Mouse (Mus musculus) heart, postnatal 0 days (tissue): ENCODE results near the gene Gm4491. TPM values are rescaled to one million over a fixed set of nuclear protein-coding genes. Genes with fewer than 3 reads are reported as not detected.

ENCODE experiments used
- ATAC-seq: fragments of 200-750 bp; cut with Nextera tagmentation; 2 replicates; pipeline ENCODE4 v1.8.0; 2017; ENCODE audit warnings: low read depth, moderate number of reproducible peaks, moderate library complexity; ENCODE audit not compliant: insufficient read depth
- DNase-seq: peaks from one replicate; pipeline ENCODE4 v3.0.0-alpha.2; 2016; ENCODE audit warnings: low spot score
- H3K27ac ChIP-seq: fragments of 300-500 bp; sonication (generic); 2 replicates; pipeline ENCODE4 v1.5.1; 2014; ENCODE audit warnings: low read depth, mild to moderate bottlenecking
- H3K27me3 ChIP-seq: fragments of 300-500 bp; sonication (generic); 2 replicates; pipeline ENCODE4 v1.6.1; 2014; ENCODE audit warnings: low read length, mixed read lengths; ENCODE audit not compliant: control insufficient read depth, insufficient read depth
- H3K36me3 ChIP-seq: fragments of 300-500 bp; sonication (generic); replicated peaks from 2 replicates; pipeline ENCODE4 v1.6.1; 2014; ENCODE audit warnings: low read length, mixed read lengths; ENCODE audit not compliant: control insufficient read depth, insufficient read depth
- H3K4me1 ChIP-seq: fragments of 300-500 bp; sonication (generic); 2 replicates; pipeline ENCODE4 v1.6.1; 2014; ENCODE audit warnings: antibody characterized with exemption; ENCODE audit not compliant: control insufficient read depth, insufficient read depth
- H3K4me2 ChIP-seq: fragments of 300-500 bp; sonication (generic); 2 replicates; pipeline ENCODE4 v1.6.1; 2014; ENCODE audit warnings: low read depth, mild to moderate bottlenecking, low read length, moderate library complexity
- H3K4me3 ChIP-seq: fragments of 300-500 bp; sonication (generic); 2 replicates; pipeline ENCODE4 v1.5.1; 2014; ENCODE audit warnings: low read depth, low read length
- H3K9ac ChIP-seq: fragments of 300-500 bp; sonication (generic); replicated peaks from 2 replicates; pipeline ENCODE4 v1.6.1; 2014; ENCODE audit warnings: low read depth, low read length, mixed read lengths
- H3K9me3 ChIP-seq: fragments of 300-500 bp; sonication (generic); replicated peaks from 2 replicates; pipeline ENCODE4 v1.6.1; 2016; ENCODE audit warnings: low read length; ENCODE audit not compliant: control insufficient read depth
- CTCF ChIP-seq: IDR thresholded peaks from 2 replicates; pipeline ENCODE4 v1.5.1; 2016; ENCODE audit warnings: antibody characterized with exemption, control low read depth, low read depth
- EP300 ChIP-seq: IDR thresholded peaks from 2 replicates; pipeline ENCODE4 v1.6.1; 2016; ENCODE audit warnings: antibody characterized with exemption, low read depth
- WGBS: fragments of 180-500 bp; shearing (Covaris S2); extraction: QIAGEN DNeasy Blood & Tissue Kit; methylation state at CpG from one replicate; pipeline ENCODE4 v1.1.7; 2014; 5-methylcytosine and 5-hydroxymethylcytosine counted together
- polyA plus RNA-seq: library from polyadenylated mRNA; unstranded; fragments of >200 nt; fragmentation: Nextera tagmentation; extraction: Ambion mirVana; gene quantifications from 2 replicates; pipeline ENCODE4 v1.2.1, GENCODE M21; 2015
- total RNA-seq: library from RNA; depleted of rRNA; stranded (reverse); fragments of >200 nt; gene quantifications from 2 replicates; pipeline ENCODE4 v1.2.3, GENCODE M21; 2014; ENCODE audit warnings: low replicate concordance

Gm4491 gene
- total and polyA plus RNA-seq, 2 experiments from 2014 or later = not detected

DNA sequence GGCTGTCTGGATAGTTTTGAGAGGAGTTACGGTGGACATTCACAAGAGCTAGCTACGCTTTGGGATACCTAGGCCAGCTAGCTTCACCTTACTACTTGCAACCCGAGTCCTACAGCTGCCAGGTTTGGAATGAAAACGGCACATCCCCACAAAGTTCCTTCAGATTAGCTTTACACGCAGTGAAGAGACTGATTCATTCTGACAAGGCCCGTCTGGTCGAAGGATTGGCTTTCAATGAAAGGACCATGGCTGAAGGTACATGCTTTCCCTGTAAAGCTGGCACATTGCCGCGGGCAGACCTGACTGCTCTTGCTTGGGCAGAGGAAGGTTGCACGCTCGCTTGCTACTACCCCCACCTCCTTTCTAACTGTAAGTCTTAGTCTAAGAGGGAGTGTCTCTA lies 10.0 kb downstream of the Gm4491 start:
- ATAC-seq (no peak), DNase-seq (no peak)
- Histone ChIP-seq H3K9me3 (no peaks in the 10 kb centered on the region), H3K4me1 (no peaks in the 10 kb centered on the region), H3K36me3 (no peaks in the 10 kb centered on the region), H3K9ac (no peak overlapping the region), H3K27me3 (peaks cover 72% of the 10 kb centered on the region), H3K4me2 (no peak overlapping the region), H3K27ac (no peak overlapping the region), H3K4me3 (no peak overlapping the region)
- TF ChIP-seq EP300 (no peak), CTCF (no peak)
- WGBS = 47% methylated on average over 11 of the region's 11 CpGs

DNA sequence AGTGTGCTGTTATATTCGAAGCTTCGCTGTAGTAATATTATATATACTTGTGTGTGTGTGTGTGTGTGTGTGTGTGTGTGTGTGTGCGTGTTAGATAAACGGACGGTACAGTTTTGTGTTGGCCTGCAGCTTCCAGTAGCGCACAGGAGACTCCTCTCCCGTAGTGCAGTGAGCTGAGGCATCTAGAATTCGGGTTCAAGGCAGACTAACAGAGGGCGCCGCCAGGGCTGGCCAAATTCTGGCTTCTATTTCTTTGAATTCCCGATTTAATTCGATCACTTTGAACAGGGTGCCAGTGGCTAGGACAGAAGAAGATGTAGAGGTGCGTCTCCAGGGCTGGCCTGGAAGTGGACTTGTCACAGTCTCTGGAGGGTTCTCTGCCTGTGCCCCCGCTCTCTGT lies 10.6 kb downstream of the Gm4491 start:
- peak overlapping the region; percentile 100 for H3K4me2 ChIP-seq
- DNase-seq (no peak), ATAC-seq (no peak)
- peaks cover 69% of the 10 kb centered on the region for H3K27me3 ChIP-seq
- H3K9ac ChIP-seq = no peak overlapping the region
- WGBS = 14% methylated on average over 14 of the region's 14 CpGs
- peak overlapping the region; percentile 70 for H3K4me3 ChIP-seq
- H3K4me1 ChIP-seq = no peaks in the 10 kb centered on the region
- H3K36me3 ChIP-seq = no peaks in the 10 kb centered on the region
- no peak overlapping the region for H3K27ac ChIP-seq
- no peaks in the 10 kb centered on the region for H3K9me3 ChIP-seq
- TF ChIP-seq EP300 (no peak), CTCF (no peak)

DNA sequence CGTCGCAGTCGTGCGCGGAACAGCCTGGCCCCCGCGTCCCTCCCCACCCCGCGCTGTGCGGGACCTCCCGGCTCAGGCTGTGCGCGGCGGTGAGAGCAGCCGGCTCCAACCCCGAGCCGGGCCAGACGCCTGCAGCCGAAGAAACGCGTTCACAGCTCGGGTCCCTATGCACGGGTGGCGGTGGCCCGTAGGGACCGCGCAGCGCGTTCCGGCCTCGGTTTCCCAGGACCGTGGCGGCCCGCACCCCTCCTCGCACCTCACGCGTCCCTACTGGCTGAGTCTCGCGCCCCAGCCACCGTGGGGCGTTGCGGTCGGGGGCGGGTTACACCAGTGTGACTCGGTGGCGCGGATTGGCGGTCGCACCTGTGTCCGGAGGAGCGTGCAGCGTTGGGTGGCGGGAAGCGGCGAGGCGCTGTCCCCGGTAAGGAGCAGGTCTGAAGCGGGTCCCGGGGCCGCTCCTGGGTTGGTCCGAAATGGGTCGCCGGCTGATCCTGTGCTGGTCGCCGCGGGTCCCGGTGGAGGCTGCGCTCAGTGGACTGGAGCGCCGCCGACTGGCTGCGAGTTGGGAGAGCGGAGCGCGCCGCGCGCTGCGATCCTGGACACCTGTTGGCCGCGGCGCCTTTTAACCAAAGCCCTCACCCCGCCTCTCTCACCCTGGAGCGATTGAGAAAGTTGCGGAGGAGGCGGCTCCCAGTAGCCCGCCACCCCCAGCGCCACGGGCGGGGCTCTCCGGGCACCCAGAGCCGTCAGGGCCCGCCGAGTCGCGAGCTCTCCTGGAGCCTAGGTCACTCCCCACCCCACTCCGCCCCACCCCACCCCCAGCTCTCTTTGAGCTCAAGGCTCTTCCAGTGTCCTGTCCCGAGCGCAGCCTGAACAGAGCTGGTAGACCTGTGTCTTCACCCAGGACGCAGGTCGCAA lies 11.3 kb downstream of the Gm4491 start, which contains the start of gene Gjb2:
Gene Gjb2 (minus strand): TSS at position 597 of the 918 bp plus-strand sequence.
- H3K4me2 ChIP-seq = peak within 1 kb of the TSS; percentile 100
- no peak for TF ChIP-seq CTCF
- TF ChIP-seq EP300 = no peak
- WGBS = under 1% methylated on average over 101 of the region's 101 CpGs

DNA sequence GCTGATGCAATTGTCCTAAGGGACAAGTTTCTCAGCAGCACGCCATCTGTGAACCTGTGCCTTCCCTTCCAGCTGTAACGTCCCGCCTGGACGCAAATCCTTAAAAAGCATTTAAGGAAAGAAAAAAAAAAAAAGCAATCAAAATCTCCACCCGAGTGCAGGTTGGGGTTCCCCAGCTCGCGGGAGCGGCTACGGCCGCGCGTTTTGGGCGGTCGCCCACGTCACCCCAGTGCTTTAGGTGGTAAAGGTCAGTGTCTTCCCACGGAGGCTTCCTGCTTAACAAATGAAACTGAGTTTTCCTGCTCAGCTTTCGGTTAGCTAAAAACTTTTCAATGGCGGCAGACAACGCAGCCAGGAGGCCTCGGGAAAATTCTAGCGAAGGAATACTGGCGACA lies 12.0 kb downstream of the Gm4491 start:
- Histone ChIP-seq H3K4me2 (peak overlapping the region; percentile 100), H3K4me3 (peak overlapping the region; percentile 70), H3K9me3 (no peaks in the 10 kb centered on the region), H3K36me3 (no peaks in the 10 kb centered on the region), H3K4me1 (no peaks in the 10 kb centered on the region), H3K27ac (no peak overlapping the region), H3K9ac (peak overlapping the region; percentile 32), H3K27me3 (peaks cover 69% of the 10 kb centered on the region)
- TF ChIP-seq CTCF = no peak
- TF ChIP-seq EP300 = no peak
- 4% methylated on average over 22 of the region's 22 CpGs for WGBS
- DNase-seq (no peak), ATAC-seq (no peak)

More for the DNA sequence above, 11.3 kb downstream of the Gm4491 start, which contains the start of gene Gjb2:
- ATAC-seq (peak; percentile 55), DNase-seq (no peak)
- Histone ChIP-seq H3K9me3 (no peaks in the 10 kb centered on the region), H3K36me3 (no peaks in the 10 kb centered on the region), H3K27ac (no peak within 1 kb of the TSS), H3K4me3 (peak within 1 kb of the TSS; percentile 70), H3K27me3 (peaks cover 69% of the 10 kb centered on the region), H3K9ac (peak within 1 kb of the TSS; percentile 32), H3K4me1 (no peaks in the 10 kb centered on the region)

DNA sequence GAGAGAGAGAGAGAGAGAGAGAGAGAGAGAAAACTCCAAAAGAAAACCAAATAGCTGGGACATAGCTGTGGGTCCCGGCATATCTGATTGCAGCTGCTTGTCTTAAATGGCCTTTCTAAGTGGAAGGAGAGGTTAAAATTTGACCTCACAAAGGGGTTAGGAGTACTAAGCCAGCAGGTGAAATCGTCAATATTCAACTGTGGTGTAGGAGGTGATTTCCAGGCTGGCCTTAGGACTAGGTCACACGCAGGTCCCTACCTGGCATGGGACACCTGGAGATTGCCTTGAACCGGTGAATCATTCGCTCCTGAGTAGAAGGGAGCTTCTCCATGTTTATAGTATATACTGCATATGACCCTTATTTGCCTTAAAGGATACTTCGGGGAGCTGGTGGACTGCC lies 12.6 kb downstream of the Gm4491 start:
- Histone ChIP-seq H3K9ac (no peak overlapping the region), H3K9me3 (no peaks in the 10 kb centered on the region), H3K27me3 (peaks cover 65% of the 10 kb centered on the region), H3K27ac (no peak overlapping the region), H3K4me3 (peak overlapping the region; percentile 70; the same call in 1 of the 2 replicates), H3K4me2 (no peak overlapping the region), H3K36me3 (no peaks in the 10 kb centered on the region), H3K4me1 (no peaks in the 10 kb centered on the region)
- WGBS = 70% methylated on average over 6 of the region's 6 CpGs
- ATAC-seq (no peak), DNase-seq (no peak)
- TF ChIP-seq CTCF (no peak), EP300 (no peak)
